Mouse (Mus musculus) myocyte (in vitro differentiated cells): Measurements from ENCODE around the gene Erh.

Source experiments
- CEBPB ChIP-seq: IDR thresholded peaks from 2 replicates; pipeline ENCODE4 v1.6.1; 2011; ENCODE audit warnings: mild to moderate bottlenecking, moderate library complexity; ENCODE audit not compliant: poor library complexity, insufficient read depth, severe bottlenecking
- E2F4 ChIP-seq: IDR thresholded peaks from one replicate; pipeline ENCODE4 v1.6.1; 2011; ENCODE audit warnings: mild to moderate bottlenecking, control low read depth, moderate library complexity; ENCODE audit not compliant: insufficient read depth
- MYOD1 ChIP-seq, 3 experiments: IDR thresholded peaks; one replicate each; pipeline ENCODE4 v1.6.1; 2011; ENCODE audit warnings: control low read depth in 2 of 3, low read depth in 2 of 3, mild to moderate bottlenecking in 2 of 3, moderate library complexity in 1 of 3; ENCODE audit not compliant: insufficient read length in 2 of 3, control insufficient read depth in 1 of 3
- MYOG ChIP-seq, 3 experiments: IDR thresholded peaks; one replicate each; pipeline ENCODE4 v1.6.1; 2011; ENCODE audit warnings: control low read depth in 2 of 3, low read depth in 2 of 3, mild to moderate bottlenecking in 2 of 3; ENCODE audit not compliant: insufficient read length in 2 of 3, control insufficient read depth in 1 of 3, insufficient read depth in 1 of 3
- POLR2A ChIP-seq: IDR thresholded peaks from one replicate; pipeline ENCODE4 v1.6.1; 2011; ENCODE audit warnings: low read depth, mild to moderate bottlenecking, control low read depth, moderate library complexity; ENCODE audit not compliant: insufficient read length
- TCF12 ChIP-seq: IDR thresholded peaks from one replicate; pipeline ENCODE4 v1.6.1; 2011; ENCODE audit warnings: mild to moderate bottlenecking, control low read depth; ENCODE audit not compliant: poor library complexity, insufficient read depth, severe bottlenecking
- TCF3 ChIP-seq: IDR thresholded peaks from one replicate; pipeline ENCODE4 v1.6.1; 2011; ENCODE audit warnings: low read depth, control low read depth; ENCODE audit not compliant: insufficient read length
- USF1 ChIP-seq: IDR thresholded peaks from one replicate; pipeline ENCODE4 v1.6.1; 2011; ENCODE audit warnings: low read depth, mild to moderate bottlenecking, control low read depth, moderate library complexity

GRCm38 (mm10) chr12:80687788-80688211, 43.7 kb upstream of the Erh start:
- TF ChIP-seq E2F4 (no peak), POLR2A (no peak), MYOD1 (IDR thresholded peaks at IDR 0.05; ENCODE audit: control insufficient read depth in 1 of 3, insufficient read length in 2 of 3, low read depth in 2 of 3) (no peak), TCF12 (no peak), CEBPB (no peak), MYOG (IDR thresholded peaks at IDR 0.05; ENCODE audit: control insufficient read depth in 1 of 3, insufficient read depth in 1 of 3, insufficient read length in 2 of 3, low read depth in 2 of 3) (no peak), USF1 (no peak), TCF3 (no peak)
